In the genomic region with DNA sequence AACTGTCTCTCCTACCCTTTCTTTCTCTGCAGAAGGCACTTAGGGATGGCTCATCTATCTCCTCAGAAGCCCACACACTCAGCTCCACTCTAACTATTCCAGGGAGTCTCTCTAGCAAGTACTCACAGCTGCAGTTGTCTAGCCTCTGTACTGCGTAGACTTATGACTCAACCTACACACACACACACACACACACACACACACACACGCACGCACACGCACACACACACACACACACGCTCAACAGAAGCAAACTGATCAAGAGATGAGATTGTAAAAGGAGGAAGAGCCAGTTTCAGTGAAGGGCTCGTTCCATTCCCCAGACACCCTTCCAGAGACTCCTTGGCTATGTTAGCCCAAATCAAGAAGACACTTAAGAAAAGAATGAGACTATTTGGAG, we compare ENCODE assay signal across 24 mouse cellular contexts. TPM values are rescaled to one million over a fixed set of nuclear protein-coding genes. Genes with fewer than 3 reads are reported as not detected.
DNase-seq lines count a peak whose midpoint lies in the region; ATAC-seq and TF ChIP-seq lines count a peak whose summit lies in the region.
"Had no signal": no experiment of that assay in that cellular context is flagged by ENCODE, and none has a peak within 500 bp of the region (broad histone marks: within the 10 kb centered on the region; RNA-seq: fewer than 3 reads in every experiment).

No protein-coding gene starts in this region.

- H3K27ac ChIP-seq in left cerebral cortex, adult 2 months = peak overlapping the region; percentile 50; the same call in 1 of the 2 replicates
- H3K27ac ChIP-seq in forebrain, embryonic 13.5 days = no peak overlapping the region
- H3K27ac ChIP-seq in heart, embryonic 12.5 days (ENCODE audit: poor library complexity, severe bottlenecking) = no peak overlapping the region
- H3K27ac ChIP-seq: forebrain, embryonic 10.5 days; hindbrain, embryonic 14.5 days; limb, embryonic 10.5 days; liver, embryonic 15.5 days; lung, embryonic 15.5 days had no signal

- no peak overlapping the region for H3K4me3 ChIP-seq in left cerebral cortex, adult 2 months
- H3K4me3 ChIP-seq in forebrain, embryonic 13.5 days = no peak overlapping the region
- no peak overlapping the region for H3K4me3 ChIP-seq in heart, embryonic 12.5 days
- H3K4me3 ChIP-seq: forebrain, embryonic 10.5 days; limb, embryonic 10.5 days; liver, embryonic 15.5 days; lung, embryonic 15.5 days had no signal

- no peak for ATAC-seq in forebrain, embryonic 13.5 days
- no peak for ATAC-seq in heart, embryonic 12.5 days (ENCODE audit: insufficient number of reproducible peaks, low FRiP score)
- ATAC-seq: forebrain, postnatal 0 days; inflammation-experienced regulatory T-cells, adult 6 months had no signal

- H3K9ac ChIP-seq in forebrain, embryonic 13.5 days = no peak overlapping the region
- no peak overlapping the region; the same call in 1 of the 2 replicates for H3K9ac ChIP-seq in heart, embryonic 12.5 days
- H3K9ac ChIP-seq: forebrain, postnatal 0 days; hindbrain, embryonic 14.5 days; liver, embryonic 15.5 days; lung, embryonic 15.5 days had no signal

- H3K4me2 ChIP-seq in forebrain, embryonic 13.5 days = no peak overlapping the region
- H3K4me2 ChIP-seq in heart, embryonic 12.5 days = no peak overlapping the region
- H3K4me2 ChIP-seq: hindbrain, embryonic 14.5 days; liver, embryonic 15.5 days; lung, embryonic 15.5 days; midbrain, embryonic 11.5 days had no signal

- DNase-seq in left cerebral cortex, adult 2 months (ENCODE audit: extremely low spot score in 1 of 2, low spot score in 2 of 2) = no peak
- no peak for DNase-seq in left cerebral cortex, postnatal 10 days (ENCODE audit: extremely low spot score in 1 of 2, low spot score in 2 of 2)
- peak; percentile 15 for DNase-seq in urinary bladder, postnatal 25 days (ENCODE audit: low spot score)
- DNase-seq in urinary bladder, adult 2 months (ENCODE audit: low spot score) = no peak
- peak; percentile 44 to 84 for DNase-seq in left cerebral cortex, postnatal 25 days (ENCODE audit: low spot score in 2 of 2)
- peak; percentile 26 for DNase-seq in right cerebral cortex, postnatal 25 days
- DNase-seq: adrenal gland, postnatal 14 days; cerebellum, adult 9-11 months; forebrain, postnatal 0 days; heart, postnatal 4 days; kidney, adult 18-20 months; kidney, postnatal 4 days; layer of hippocampus, adult 9-11 months; liver; lung, postnatal 4 days had no signal

- H3K4me1 ChIP-seq in forebrain, embryonic 13.5 days = no peaks in the 10 kb centered on the region
- H3K4me1 ChIP-seq in heart, embryonic 12.5 days (replicated peaks) = peaks cover 14% of the 10 kb centered on the region
- H3K4me1 ChIP-seq: forebrain, embryonic 10.5 days; limb, embryonic 10.5 days; lung, embryonic 15.5 days had no signal

- H3K36me3 ChIP-seq in forebrain, embryonic 13.5 days (ENCODE audit: poor library complexity, severe bottlenecking) = peaks cover 27% of the 10 kb centered on the region
- H3K36me3 ChIP-seq in heart, embryonic 12.5 days = peaks cover 19% of the 10 kb centered on the region

- no peak for TF ChIP-seq CTCF in left cerebral cortex, adult 2 months (IDR thresholded peaks at IDR 0.05)

- 86% methylated on average over 6 of the region's 6 CpGs for WGBS in forebrain, embryonic 13.5 days
- whole genome bisulfite sequencing in heart, embryonic 12.5 days = 89% methylated on average over 6 of the region's 6 CpGs

- H3K27me3 ChIP-seq in forebrain, embryonic 13.5 days = no peaks in the 10 kb centered on the region
- no peaks in the 10 kb centered on the region for H3K27me3 ChIP-seq in heart, embryonic 12.5 days (replicated peaks)
- H3K27me3 ChIP-seq: liver, embryonic 15.5 days; lung, embryonic 15.5 days had no signal

- no peaks in the 10 kb centered on the region for H3K9me3 ChIP-seq in forebrain, embryonic 13.5 days (replicated peaks)
- H3K9me3 ChIP-seq in heart, embryonic 12.5 days (replicated peaks) = no peaks in the 10 kb centered on the region
- H3K9me3 ChIP-seq: forebrain, embryonic 10.5 days; limb, embryonic 10.5 days; liver, embryonic 15.5 days; lung, embryonic 15.5 days had no signal

- intact Hi-C loops in left cerebral cortex, adult 2 months (cut with DNase I) = no loop called here
- intact Hi-C loops in left cerebral cortex, postnatal 10 days (cut with DNase I) = no loop called here
- intact Hi-C loops in left cerebral cortex, postnatal 25 days (cut with DNase I) = no loop called here

RNA-seq across cellular contexts. Expression of a gene that starts 30.4 kb away (rescaled TPM):
- total RNA-seq in left cerebral cortex, adult 2 months (2021) = 10 to 100 TPM; 57.2 to 59.5 TPM
- total RNA-seq in left cerebral cortex, postnatal 10 days (2021) = 10 to 100 TPM; 55.0 to 59.7 TPM
- 30.0 and 31.7 TPM in 2 replicates for polyA plus RNA-seq in urinary bladder, adult 2 months (2012; rRNA removed)
- 10 to 100 TPM; 54.3 to 59.3 TPM for total RNA-seq in left cerebral cortex, postnatal 25 days (2021)
- 37.6 and 37.8 TPM in 2 replicates for polyA plus RNA-seq in forebrain, embryonic 13.5 days (2015; fragmentation: Nextera tagmentation; extraction: Ambion mirVana)
- polyA plus RNA-seq in heart, embryonic 12.5 days (2016; fragmentation: Nextera tagmentation; extraction: Ambion mirVana) = 39.9 and 42.1 TPM in 2 replicates

RNA-seq across cellular contexts. Expression of a gene that starts 45.8 kb away (rescaled TPM):
- total RNA-seq in left cerebral cortex, adult 2 months (2021) = 10 to 100 TPM; 15.6 to 16.0 TPM
- 10 to 100 TPM; 14.4 to 14.6 TPM for total RNA-seq in left cerebral cortex, postnatal 10 days (2021)
- 79.9 and 89.7 TPM in 2 replicates for polyA plus RNA-seq in urinary bladder, adult 2 months (2012; rRNA removed)
- total RNA-seq in left cerebral cortex, postnatal 25 days (2021) = 10 to 100 TPM; 17.6 to 19.4 TPM
- 12.4 and 13.4 TPM in 2 replicates for polyA plus RNA-seq in forebrain, embryonic 13.5 days (2015; fragmentation: Nextera tagmentation; extraction: Ambion mirVana)
- polyA plus RNA-seq in heart, embryonic 12.5 days (2016; fragmentation: Nextera tagmentation; extraction: Ambion mirVana) = 20.9 and 22.0 TPM in 2 replicates

RNA-seq across cellular contexts. Expression of a gene that starts 49.9 kb away (rescaled TPM):
- 100 to 1,000 TPM; 186 to 196 TPM for total RNA-seq in left cerebral cortex, adult 2 months (2021)
- 100 to 1,000 TPM; 183 to 193 TPM for total RNA-seq in left cerebral cortex, postnatal 10 days (2021)
- 57.2 and 62.8 TPM in 2 replicates for polyA plus RNA-seq in urinary bladder, adult 2 months (2012; rRNA removed)
- total RNA-seq in left cerebral cortex, postnatal 25 days (2021) = 100 to 1,000 TPM; 204 TPM
- 137 and 139 TPM in 2 replicates for polyA plus RNA-seq in forebrain, embryonic 13.5 days (2015; fragmentation: Nextera tagmentation; extraction: Ambion mirVana)
- polyA plus RNA-seq in heart, embryonic 12.5 days (2016; fragmentation: Nextera tagmentation; extraction: Ambion mirVana) = 95.9 and 113 TPM in 2 replicates

RNA-seq across cellular contexts. Expression of a gene that starts 54.7 kb away (rescaled TPM):
- 10 to 100 TPM; 83.9 to 95.1 TPM for total RNA-seq in left cerebral cortex, adult 2 months (2021)
- total RNA-seq in left cerebral cortex, postnatal 10 days (2021) = 10 to 100 TPM; 51.4 to 65.1 TPM
- polyA plus RNA-seq in urinary bladder, adult 2 months (2012; rRNA removed) = 25.4 and 27.3 TPM in 2 replicates
- total RNA-seq in left cerebral cortex, postnatal 25 days (2021) = 10 to 100 TPM; 76.5 to 88.6 TPM
- 23.6 and 29.8 TPM in 2 replicates for polyA plus RNA-seq in forebrain, embryonic 13.5 days (2015; fragmentation: Nextera tagmentation; extraction: Ambion mirVana)
- polyA plus RNA-seq in heart, embryonic 12.5 days (2016; fragmentation: Nextera tagmentation; extraction: Ambion mirVana) = 19.2 and 21.9 TPM in 2 replicates

RNA-seq across cellular contexts. Expression of a gene that starts 54.8 kb away (rescaled TPM):
- 10 to 100 TPM; 51.5 to 51.7 TPM for total RNA-seq in left cerebral cortex, adult 2 months (2021)
- 10 to 100 TPM; 52.7 to 58.7 TPM for total RNA-seq in left cerebral cortex, postnatal 10 days (2021)
- polyA plus RNA-seq in urinary bladder, adult 2 months (2012; rRNA removed) = 36.1 and 39.5 TPM in 2 replicates
- 10 to 100 TPM; 52.2 to 56.2 TPM for total RNA-seq in left cerebral cortex, postnatal 25 days (2021)
- 81.6 and 87.1 TPM in 2 replicates for polyA plus RNA-seq in forebrain, embryonic 13.5 days (2015; fragmentation: Nextera tagmentation; extraction: Ambion mirVana)
- polyA plus RNA-seq in heart, embryonic 12.5 days (2016; fragmentation: Nextera tagmentation; extraction: Ambion mirVana) = 90.4 and 95.4 TPM in 2 replicates

Comparison
In these comparisons a context has a peak if more than half of its experiments do, and no peak if none do; other contexts are left out.
1. DNase-seq: peak in urinary bladder, postnatal 25 days (single experiment), left cerebral cortex, postnatal 25 days (2 of 2) and right cerebral cortex, postnatal 25 days (single experiment); none in left cerebral cortex, adult 2 months (0 of 2), left cerebral cortex, postnatal 10 days (0 of 2) and urinary bladder, adult 2 months (single experiment).